Mouse (Mus musculus): Measurements from ENCODE around the gene Nisch.

- TF ChIP-seq GATA1 (IDR thresholded peaks at IDR 0.05; ENCODE audit: low read length) (no peak), TAL1 (IDR thresholded peaks at IDR 0.05; ENCODE audit: low read length) (no peak)
Observed at GRCm38 (mm10) chr14:31170963-31171362, 45.8 kb downstream of the Nisch start.
